Mouse (Mus musculus): ENCODE results near the gene Irf9.

GRCm38 (mm10) chr14:55643060-55643907, 39.9 kb downstream of the Irf9 start, which contains the start of gene Tm9sf1:
- no peak for TF ChIP-seq CTCF (IDR thresholded peaks at IDR 0.05; ENCODE audit: borderline replicate concordance, insufficient read depth, low read depth, low read length)
- TF ChIP-seq POLR2A (IDR thresholded peaks at IDR 0.05; ENCODE audit: borderline replicate concordance, insufficient read depth, low read length), result peak; percentile 49; the same call in 1 of the 2 replicates
